Mouse (Mus musculus): ENCODE measurements around the gene Zfp740.

DNA sequence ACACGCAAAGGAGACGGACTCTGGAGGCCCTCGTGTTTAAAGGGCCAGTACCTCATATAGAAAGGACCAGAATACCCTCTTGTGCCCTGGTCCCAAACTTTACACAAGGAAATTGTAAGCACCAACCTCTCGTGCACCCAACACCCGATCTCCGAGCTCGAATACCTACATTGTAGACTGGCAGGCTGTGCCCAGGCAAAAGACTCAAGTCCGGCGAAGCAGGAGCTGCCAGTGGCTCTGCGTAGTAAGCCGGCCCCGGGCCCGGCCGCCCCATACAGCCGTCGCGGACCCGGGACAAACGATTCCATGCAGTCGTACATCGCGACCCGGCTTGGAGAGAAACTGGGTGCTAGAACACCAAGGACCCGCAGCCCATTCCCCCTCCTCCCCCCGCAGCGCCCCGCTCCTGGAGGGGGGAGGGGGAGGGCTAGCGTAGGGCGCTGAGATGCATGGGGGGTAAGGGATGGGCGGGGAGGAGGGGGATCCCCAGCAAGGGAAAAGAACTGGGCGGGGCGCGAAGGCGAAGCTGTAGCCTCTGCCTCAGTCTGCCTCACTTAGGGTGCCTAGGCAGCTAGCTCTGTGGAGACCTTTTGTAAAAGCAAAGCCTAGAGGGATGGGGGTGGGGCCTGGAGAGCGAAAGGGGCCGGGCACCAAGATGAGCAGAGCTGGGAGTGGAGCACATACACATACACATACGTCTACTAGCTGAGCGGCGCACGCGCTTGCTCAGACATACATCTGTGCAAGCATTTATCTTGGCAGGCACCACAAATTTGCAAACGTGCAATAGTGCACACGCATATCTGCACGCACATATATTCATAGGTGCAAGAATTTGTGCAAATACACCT is 43.1 kb downstream of the Zfp740 start:
- TF ChIP-seq POLR2A (IDR thresholded peaks at IDR 0.05; ENCODE audit: control insufficient read depth, extremely low read depth, insufficient read depth, low read length, poor library complexity) = no peak
- TF ChIP-seq CTCF (IDR thresholded peaks at IDR 0.05; ENCODE audit: borderline replicate concordance, control insufficient read depth, extremely low read depth, insufficient read depth, low read length, poor library complexity) = no peak

Data from thymus, adult 2 months (tissue).